Mouse (Mus musculus) kidney, adult 2 months (tissue): ENCODE measurements around the gene Gm21149. TPM values are rescaled to one million over a fixed set of nuclear protein-coding genes. Genes with fewer than 3 reads are reported as not detected.
A peak's percentile ranks its signal among the peaks of the same experiment; 100 is the strongest.
"Not testable (repeated sequence)": the region's sequence is repeated elsewhere in the genome, so short reads cannot be mapped to it uniquely, and the experiment has no call there.

ENCODE experiments used
- DNase-seq: peaks from one replicate; pipeline ENCODE4 v3.0.0; 2021
- H3K27ac ChIP-seq: fragments of 200-500 bp; 2 replicates; pipeline ENCODE4 v1.5.1; 2012; ENCODE audit warnings: low read depth, low read length, control low read depth, inconsistent platforms; ENCODE audit not compliant: insufficient read depth
- H3K27me3 ChIP-seq: fragments of 200-500 bp; replicated peaks from 2 replicates; pipeline ENCODE4 v1.6.1; 2012; ENCODE audit warnings: mild to moderate bottlenecking, moderate library complexity, low read length, inconsistent platforms; ENCODE audit not compliant: control insufficient read depth, insufficient read depth
- H3K36me3 ChIP-seq: fragments of 200-500 bp; 2 replicates; pipeline ENCODE4 v1.6.1; 2012; ENCODE audit warnings: mild to moderate bottlenecking, moderate library complexity, low read length, inconsistent platforms; ENCODE audit not compliant: control insufficient read depth, insufficient read depth
- H3K4me1 ChIP-seq: fragments of 200-500 bp; 2 replicates; pipeline ENCODE4 v1.6.1; 2011; ENCODE audit warnings: low read length; ENCODE audit not compliant: control insufficient read depth, insufficient read depth
- H3K4me3 ChIP-seq: fragments of 200-500 bp; 2 replicates; pipeline ENCODE4 v1.5.1; 2011; ENCODE audit warnings: mild to moderate bottlenecking, low read depth, low read length, control low read depth; ENCODE audit not compliant: insufficient read depth
- WGBS: fragments of 180-500 bp; shearing (Covaris S2); methylation state at CpG from one replicate; pipeline ENCODE4 v1.1.7; 2018; 5-methylcytosine and 5-hydroxymethylcytosine counted together
- polyA plus RNA-seq: library from polyadenylated mRNA; depleted of rRNA; stranded (reverse); fragments of >200 nt; gene quantifications from 2 replicates; pipeline ENCODE4 v1.2.3, GENCODE M21; 2012; rRNA removed

Gm21149 gene
- polyA plus RNA-seq, 1 experiment = not detected

DNA sequence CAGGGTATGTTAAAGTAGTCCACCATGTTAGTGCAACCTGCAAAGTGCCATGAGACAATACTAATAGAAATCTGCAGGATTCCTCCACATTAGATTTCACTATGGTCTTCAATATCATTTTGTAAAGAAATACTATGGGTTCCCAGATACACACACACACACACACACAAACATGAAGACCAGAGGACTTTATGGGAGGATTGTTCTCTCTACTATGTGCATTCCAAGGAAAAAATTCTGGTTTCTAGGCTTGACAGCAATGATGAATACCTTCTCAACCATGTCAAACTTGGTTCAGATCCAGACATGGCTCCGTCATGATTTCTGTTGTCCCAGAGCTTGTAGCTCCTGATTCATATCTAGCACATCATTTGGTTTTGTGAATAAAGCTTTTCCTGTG, 10.1 kb downstream of the Gm21149 start:
- 55% methylated on average over 1 of the region's 1 CpGs for WGBS

DNA sequence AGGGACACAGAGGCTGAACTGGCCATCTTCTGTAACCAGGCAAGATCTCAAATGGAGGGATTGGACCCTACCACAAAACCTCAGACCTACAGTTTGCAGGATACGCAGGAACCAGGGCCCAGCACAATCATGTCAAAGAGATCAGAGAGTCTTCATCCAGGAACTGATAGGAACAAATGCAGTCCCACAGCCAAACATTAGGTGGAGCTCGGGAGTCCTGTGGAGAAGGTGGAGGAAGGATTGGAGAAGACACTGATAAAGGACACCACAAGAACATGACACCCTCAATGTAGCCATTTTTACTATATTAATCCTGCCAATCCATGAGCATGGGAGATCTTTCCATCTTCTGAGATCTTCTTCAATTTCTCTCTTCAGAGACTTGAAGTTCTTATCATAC, 12.8 kb downstream of the Gm21149 start:
- not testable (repeated sequence) for H3K27ac ChIP-seq, H3K4me3 ChIP-seq, H3K36me3 ChIP-seq, H3K4me1 ChIP-seq, H3K27me3 ChIP-seq
- peak; percentile 33 for DNase-seq
- WGBS = 45% methylated on average over 2 of the region's 2 CpGs

More for the DNA sequence above, 10.1 kb downstream of the Gm21149 start:
- DNase-seq, H3K27me3 ChIP-seq, H3K27ac ChIP-seq, H3K4me3 ChIP-seq, H3K4me1 ChIP-seq, H3K36me3 ChIP-seq: not testable (repeated sequence)

DNA sequence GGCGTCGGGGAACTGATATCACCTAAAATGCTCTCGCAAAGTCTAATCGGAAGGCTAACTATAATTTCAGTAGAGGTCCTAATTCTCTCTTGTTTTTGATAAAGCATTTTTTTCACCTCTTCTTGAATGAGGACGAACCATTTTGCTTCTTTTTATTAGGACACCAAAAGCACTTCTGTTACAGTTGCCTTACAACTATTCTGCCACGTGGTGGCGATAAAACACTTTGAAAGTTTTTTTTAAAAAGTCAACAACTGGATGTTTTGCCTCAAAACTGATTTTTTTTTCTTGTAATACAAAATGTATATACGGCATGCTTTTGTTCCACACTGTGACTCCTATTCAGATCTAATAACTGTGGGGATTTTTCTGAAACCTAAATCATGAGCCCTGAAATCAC, 14.7 kb downstream of the Gm21149 start:
- H3K4me3 ChIP-seq, H3K27ac ChIP-seq, H3K27me3 ChIP-seq, DNase-seq, H3K36me3 ChIP-seq, H3K4me1 ChIP-seq: not testable (repeated sequence)
- 61% methylated on average over 8 of the region's 8 CpGs for WGBS

DNA sequence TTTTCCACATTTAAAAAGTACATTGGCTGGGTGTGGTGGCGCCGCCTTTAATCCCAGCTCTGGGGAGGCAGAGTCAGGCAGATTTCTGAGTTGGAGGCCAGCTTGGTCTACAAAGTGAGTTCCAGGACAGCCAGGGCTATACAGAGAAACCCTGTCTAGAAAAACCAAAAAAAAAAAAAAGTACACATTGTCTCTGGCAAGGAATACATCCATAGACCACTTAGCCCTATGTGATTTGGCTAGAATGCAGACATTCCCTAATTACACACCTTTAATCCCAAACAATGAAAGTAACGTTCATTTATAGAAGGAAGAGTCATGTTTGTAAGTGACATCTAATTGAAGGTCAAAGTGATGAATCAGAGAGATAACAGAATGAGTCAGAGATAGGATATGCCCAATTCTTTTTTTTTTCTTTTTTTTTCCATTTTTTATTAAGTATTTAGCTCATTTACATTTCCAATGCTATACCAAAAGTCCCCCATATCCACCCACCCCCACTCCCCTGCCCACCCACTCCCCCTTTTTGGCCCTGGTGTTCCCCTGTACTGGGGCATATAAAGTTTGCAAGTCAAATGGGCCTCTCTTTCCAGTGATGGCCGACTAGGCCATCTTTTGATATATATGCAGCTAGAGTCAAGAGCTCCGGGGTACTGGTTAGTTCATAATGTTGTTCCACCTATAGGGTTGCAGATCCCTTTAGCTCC, 18.3 kb downstream of the Gm21149 start:
- not testable (repeated sequence) for DNase-seq, H3K36me3 ChIP-seq, H3K4me3 ChIP-seq, H3K27me3 ChIP-seq, H3K4me1 ChIP-seq, H3K27ac ChIP-seq
- WGBS = 76% methylated on average over 3 of the region's 5 CpGs

Other genes starting within 250 kb of the Gm21149 start
- 0.08 and 0.15 TPM in 2 replicates for gene Gm21190, start 52.7 kb upstream of the Gm21149 start, polyA plus RNA-seq
- not detected in 2 replicates for gene Gm21083, start 100.8 kb upstream of the Gm21149 start, polyA plus RNA-seq
- gene Speer4d, start 142.5 kb upstream of the Gm21149 start, polyA plus RNA-seq = not detected in 2 replicates
- gene 4930572O03Rik, start 180.5 kb upstream of the Gm21149 start, polyA plus RNA-seq = not detected in 2 replicates
- not detected in 2 replicates for gene Speer4c, start 237.7 kb upstream of the Gm21149 start, polyA plus RNA-seq